8 mouse cellular contexts compared by ENCODE assay signal in the genomic region with DNA sequence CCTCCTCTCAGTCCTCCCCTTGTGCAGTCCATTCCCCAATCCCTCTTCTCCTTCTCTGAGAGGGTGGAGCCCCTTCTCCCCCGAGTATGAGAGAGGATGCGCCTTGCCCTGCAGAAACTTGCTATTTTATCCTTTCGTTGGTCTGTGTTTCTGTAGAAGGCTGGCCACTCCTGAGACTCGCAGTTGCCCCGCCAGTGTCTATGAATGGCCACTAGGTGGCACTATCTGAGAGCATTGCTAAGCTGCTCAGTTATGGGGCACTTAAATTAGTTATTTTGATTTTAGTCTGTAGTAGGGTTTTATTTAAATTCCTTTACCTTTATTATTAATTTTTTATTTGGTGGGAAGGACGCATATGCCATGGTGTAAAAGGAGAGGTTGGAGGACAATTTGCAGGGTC. TPM values are rescaled to one million over a fixed set of nuclear protein-coding genes. Genes with fewer than 3 reads are reported as not detected.
A peak's percentile ranks its signal among the peaks of the same experiment; 100 is the strongest.
DNase-seq lines count a peak whose midpoint lies in the region; ATAC-seq lines count a peak whose summit lies in the region.

No protein-coding gene starts in this region.

- no peak overlapping the region for H3K4me3 ChIP-seq in kidney, embryonic 15.5 days (replicated peaks)
- H3K4me3 ChIP-seq in forebrain, embryonic 15.5 days: no peak overlapping the region
- H3K4me3 ChIP-seq in hindbrain, embryonic 14.5 days (replicated peaks; ENCODE audit: low read length): no peak overlapping the region

- no peaks in the 10 kb centered on the region for H3K4me1 ChIP-seq in kidney, embryonic 15.5 days
- no peaks in the 10 kb centered on the region for H3K4me1 ChIP-seq in forebrain, embryonic 15.5 days
- no peaks in the 10 kb centered on the region for H3K4me1 ChIP-seq in hindbrain, embryonic 14.5 days (replicated peaks; ENCODE audit: control insufficient read depth, insufficient read depth, low read length)

- no peak overlapping the region for H3K27ac ChIP-seq in kidney, embryonic 15.5 days
- H3K27ac ChIP-seq in forebrain, embryonic 15.5 days (replicated peaks): no peak overlapping the region
- no peak overlapping the region for H3K27ac ChIP-seq in hindbrain, embryonic 14.5 days

- 24% methylated on average over 6 of the region's 6 CpGs for WGBS in kidney, embryonic 15.5 days
- WGBS in forebrain, embryonic 15.5 days: 24% methylated on average over 6 of the region's 6 CpGs
- 24% methylated on average over 6 of the region's 6 CpGs for WGBS in hindbrain, embryonic 14.5 days

- no peak overlapping the region for H3K9ac ChIP-seq in kidney, embryonic 15.5 days
- no peak overlapping the region for H3K9ac ChIP-seq in forebrain, embryonic 15.5 days (replicated peaks)
- no peak overlapping the region for H3K9ac ChIP-seq in hindbrain, embryonic 14.5 days

- H3K4me2 ChIP-seq in kidney, embryonic 15.5 days: no peak overlapping the region
- H3K4me2 ChIP-seq in forebrain, embryonic 15.5 days (replicated peaks): no peak overlapping the region
- H3K4me2 ChIP-seq in hindbrain, embryonic 14.5 days (replicated peaks): no peak overlapping the region

- ATAC-seq in kidney, embryonic 15.5 days (replicated peaks; ENCODE audit: low FRiP score): no peak
- ATAC-seq in forebrain, embryonic 15.5 days (replicated peaks): peak; percentile 66; the same call in 1 of the 2 replicates
- no peak; the same call in 1 of the 2 replicates for ATAC-seq in hindbrain, embryonic 14.5 days (ENCODE audit: low FRiP score)

- H3K36me3 ChIP-seq in kidney, embryonic 15.5 days: no peaks in the 10 kb centered on the region
- H3K36me3 ChIP-seq in forebrain, embryonic 15.5 days: no peaks in the 10 kb centered on the region
- no peaks in the 10 kb centered on the region for H3K36me3 ChIP-seq in hindbrain, embryonic 14.5 days (replicated peaks; ENCODE audit: control insufficient read depth, insufficient read depth)

- H3K27me3 ChIP-seq in kidney, embryonic 15.5 days: 0 out of 2 replicates have a peak, but pooled peaks cover 3% of the 10 kb centered on the region
- no peaks in the 10 kb centered on the region for H3K27me3 ChIP-seq in forebrain, embryonic 15.5 days
- H3K27me3 ChIP-seq in hindbrain, embryonic 14.5 days (ENCODE audit: control insufficient read depth, insufficient read depth, low read length): no peaks in the 10 kb centered on the region

- no peaks in the 10 kb centered on the region for H3K9me3 ChIP-seq in kidney, embryonic 15.5 days (replicated peaks)
- no peaks in the 10 kb centered on the region for H3K9me3 ChIP-seq in forebrain, embryonic 15.5 days
- H3K9me3 ChIP-seq in hindbrain, embryonic 14.5 days (ENCODE audit: control insufficient read depth, low read length): no peaks in the 10 kb centered on the region

- DNase-seq in kidney, adult 18-20 months: peak; percentile 34
- DNase-seq in c-Kit-negative CD71-positive TER-119-positive erythroid progenitor cells, embryonic 14.5 days (ENCODE audit: low read depth, low spot score): peak; percentile 5
- DNase-seq in hindbrain, embryonic 14.5 days (ENCODE audit: low spot score): peak; percentile 63
- DNase-seq in left cerebral cortex, adult 8-10 months (ENCODE audit: low spot score in 2 of 2): peak; percentile 3 to 11
- DNase-seq in mesoderm, embryonic 11.5 days (ENCODE audit: low read depth, low spot score): peak; percentile 55
- peak; percentile 10 to 28 for DNase-seq in spleen, adult 18-20 months

RNA-seq across cellular contexts. Expression of a gene that starts 48.0 kb away (rescaled TPM):
- polyA plus RNA-seq in kidney, embryonic 15.5 days (2015; fragmentation: Nextera tagmentation; extraction: Ambion mirVana): 14.9 and 16.1 TPM in 2 replicates
- polyA plus RNA-seq in forebrain, embryonic 15.5 days (2015; fragmentation: Nextera tagmentation; extraction: Ambion mirVana): 13.7 and 13.9 TPM in 2 replicates
- polyA plus RNA-seq in hindbrain, embryonic 14.5 days (2014; fragmentation: Nextera tagmentation; extraction: Ambion mirVana): 18.2 and 18.8 TPM in 2 replicates
- 10 to 100 TPM; 24.1 to 28.6 (median 27.8) TPM for total RNA-seq in left cerebral cortex, adult 8-10 months (2022)

Comparison
In these comparisons a context has a peak if more than half of its experiments do, and no peak if none do; other contexts are left out.
1. DNase-seq: peak in every context shown above with its lines; median percentile 63 in hindbrain, embryonic 14.5 days; 55 in mesoderm, embryonic 11.5 days; 34 in kidney, adult 18-20 months; 19 in spleen, adult 18-20 months; 7 in left cerebral cortex, adult 8-10 months; 5 in c-Kit-negative CD71-positive TER-119-positive erythroid progenitor cells, embryonic 14.5 days.